Mouse (Mus musculus) kidney, postnatal 4 days (tissue): ENCODE data around the gene Cdk5.

Experiments used
- DNase-seq, 2 experiments: peaks; one replicate each; pipeline ENCODE4 v3.0.0; 2021; ENCODE audit warnings: mixed read lengths in 2 of 2

Cdk5 gene

DNA sequence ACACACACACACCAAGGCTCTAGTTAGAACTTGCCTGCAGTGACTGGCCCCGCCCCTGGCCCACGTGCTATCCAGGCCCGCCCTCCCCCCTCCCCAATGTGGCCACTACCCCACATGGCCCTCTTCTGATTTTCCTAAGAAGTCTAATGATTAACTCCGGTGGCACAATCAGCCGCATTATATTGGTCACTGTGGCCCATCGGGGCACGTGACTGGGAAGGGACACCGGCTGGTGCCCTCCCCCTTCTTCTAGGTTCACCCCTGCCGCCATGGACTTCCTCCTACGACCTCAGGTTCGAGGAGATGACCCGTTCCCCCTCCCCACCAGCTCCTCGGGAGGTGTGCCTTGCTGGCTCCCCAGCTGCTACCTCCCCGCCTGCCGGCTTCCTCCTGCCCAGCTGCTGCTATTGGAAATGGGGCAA lies 4.7 kb upstream of the Cdk5 start:
- peak; percentile 75 to 84 for DNase-seq

DNA sequence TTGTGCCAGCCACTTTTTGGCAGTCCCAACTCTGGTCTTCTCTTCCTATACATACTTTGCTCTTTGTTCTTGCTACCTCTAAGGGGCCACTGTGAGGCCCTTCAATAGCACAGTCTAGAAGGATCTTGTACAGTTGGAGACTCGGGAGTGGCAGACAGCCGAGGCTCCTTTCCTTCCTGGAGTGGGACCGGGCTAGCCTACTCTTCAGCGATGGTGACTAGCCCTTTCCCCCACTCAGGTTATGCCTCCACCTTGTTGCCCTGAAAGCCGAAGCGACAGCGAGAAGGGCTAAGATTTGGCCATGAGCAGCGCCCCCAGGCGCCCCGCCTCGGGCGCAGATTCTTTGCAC lies 3.9 kb upstream of the Cdk5 start:
- peak in 1 of 2 experiments; percentile 36 for DNase-seq

DNA sequence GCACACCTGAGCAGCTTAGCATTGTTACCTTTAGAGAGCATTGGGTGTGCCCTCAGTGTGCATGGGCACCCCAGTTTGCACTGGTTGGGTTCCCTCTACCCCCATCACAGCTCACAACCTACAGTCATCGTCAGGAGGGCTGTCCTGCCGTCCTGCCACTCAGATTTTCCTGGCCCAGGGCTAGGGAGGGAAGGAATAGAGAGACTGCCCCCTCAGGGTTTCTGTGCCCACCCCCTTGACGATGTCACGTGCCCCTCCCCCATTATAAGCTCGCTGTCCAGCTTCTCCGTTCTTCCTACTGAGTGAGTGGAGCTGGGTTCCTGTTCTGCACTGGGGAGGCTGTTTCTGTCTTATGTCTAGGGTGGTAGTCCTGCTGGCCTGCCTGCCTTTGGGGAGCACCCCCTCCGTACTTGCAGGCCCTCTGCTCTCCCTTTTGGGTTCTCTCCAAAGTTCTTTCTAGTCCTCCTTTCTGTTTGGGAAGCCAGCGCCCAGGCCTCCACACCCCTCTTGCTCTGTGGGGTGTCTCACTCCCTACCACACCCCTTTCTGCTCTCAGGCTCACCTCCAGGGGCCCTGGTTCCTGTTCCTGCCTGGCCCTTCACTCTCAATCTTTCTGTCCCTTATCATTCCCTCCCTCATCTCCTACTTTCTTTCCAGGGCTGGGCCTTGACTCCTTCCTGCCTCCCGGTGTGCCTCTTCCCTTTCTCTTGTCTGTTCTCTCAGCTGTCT lies 3.4 kb upstream of the Cdk5 start:
- peak; percentile 39 to 41 for DNase-seq

- DNase-seq = peak; percentile 46 to 62
Observed at GRCm38 (mm10) chr5:24426037-24426432, 2.7 kb upstream of the Cdk5 start.

DNA sequence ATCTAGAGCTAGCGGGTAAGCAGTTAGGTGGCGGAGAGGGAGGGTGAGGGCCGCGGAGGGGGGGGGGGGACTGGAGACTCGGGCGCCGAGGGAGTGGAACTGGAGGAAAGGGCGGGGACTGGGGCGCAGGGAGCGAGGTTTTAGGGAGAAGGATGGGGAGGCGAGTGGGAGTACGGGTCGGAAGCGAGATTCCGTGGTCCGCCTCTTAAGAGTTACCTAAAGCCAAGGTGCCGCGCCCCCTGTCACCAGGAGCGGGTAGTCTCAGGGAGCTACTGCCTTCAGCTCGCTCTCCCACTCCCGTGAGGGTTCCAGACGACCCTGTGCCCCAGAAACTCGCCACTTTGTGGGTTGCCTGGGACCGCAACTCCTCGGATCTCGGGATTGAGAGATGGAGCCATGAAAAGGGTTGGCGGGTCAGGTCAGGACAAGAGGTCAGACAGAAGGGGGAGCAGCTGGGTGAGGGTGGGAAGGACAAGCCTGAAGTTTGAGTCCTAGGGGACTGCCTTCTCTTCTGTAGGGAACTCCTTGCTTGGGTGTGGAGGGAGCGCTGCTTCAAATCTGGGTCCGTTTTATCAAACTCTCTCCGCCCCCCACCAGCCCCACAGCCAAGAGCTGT lies 2.2 kb upstream of the Cdk5 start:
- DNase-seq = peak; percentile 69 to 81

DNA sequence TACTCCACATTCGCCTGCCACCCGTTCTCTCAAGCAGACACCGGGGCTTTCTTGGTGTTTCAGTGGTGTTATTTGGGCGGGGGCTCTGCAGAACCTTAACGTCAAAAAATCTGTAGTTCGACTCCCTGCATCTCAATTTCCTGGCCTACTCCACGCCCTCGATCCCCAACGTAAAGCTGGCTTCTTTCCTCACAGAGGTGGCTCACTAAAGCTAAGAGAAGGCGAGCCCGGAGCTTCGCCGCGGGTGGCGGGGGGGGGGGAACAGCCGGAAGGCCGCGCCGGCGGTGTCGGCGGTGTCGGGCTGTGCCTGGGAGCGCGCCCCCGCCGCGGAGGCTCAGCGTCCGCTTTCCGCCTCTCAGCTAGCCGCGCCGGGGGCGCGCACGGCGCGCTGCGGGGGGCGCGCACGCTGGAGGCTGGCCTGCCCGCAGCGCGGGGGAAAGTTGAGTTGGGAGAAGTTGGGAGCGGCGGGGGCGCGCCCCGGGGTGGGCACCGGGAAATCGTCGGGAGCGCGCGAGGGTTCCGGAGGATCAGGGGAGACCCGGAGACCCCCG lies 1.6 kb upstream of the Cdk5 start:
- peak; percentile 91 to 95 for DNase-seq

- peak in 1 of 2 experiments; percentile 53 for DNase-seq
Observed at GRCm38 (mm10) chr5:24424004-24424781, 863 bp upstream of the Cdk5 start.

DNA sequence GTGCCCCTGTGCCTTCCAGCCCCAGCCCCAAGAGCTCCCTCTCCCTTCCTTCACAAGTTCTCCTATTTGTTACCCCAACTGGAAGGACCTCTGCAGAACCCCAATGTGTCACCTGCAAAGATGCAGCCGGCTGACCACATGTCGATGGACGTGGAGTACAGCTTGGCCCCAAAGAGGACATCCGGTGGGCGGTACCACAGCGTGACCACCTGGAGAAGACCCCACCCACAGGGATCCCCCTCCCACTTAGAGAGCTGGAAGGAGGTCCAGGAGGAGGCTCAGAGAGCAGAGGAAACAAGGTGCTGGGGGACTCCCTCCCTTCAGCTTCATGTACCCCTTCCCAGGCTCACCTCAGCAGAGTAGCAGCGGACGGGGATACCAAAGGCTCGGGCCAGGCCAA lies 2.9 kb downstream of the Cdk5 start:
- DNase-seq = no peak

- no peak for DNase-seq
Observed at GRCm38 (mm10) chr5:24417587-24417986, 5.7 kb downstream of the Cdk5 start.

- peak; percentile 73 to 83 for DNase-seq
Observed at GRCm38 (mm10) chr5:24416222-24416736, 7.1 kb downstream of the Cdk5 start.

- peak in 1 of 2 experiments; percentile 34 for DNase-seq
Observed at GRCm38 (mm10) chr5:24413938-24414337, 9.4 kb downstream of the Cdk5 start.

DNA sequence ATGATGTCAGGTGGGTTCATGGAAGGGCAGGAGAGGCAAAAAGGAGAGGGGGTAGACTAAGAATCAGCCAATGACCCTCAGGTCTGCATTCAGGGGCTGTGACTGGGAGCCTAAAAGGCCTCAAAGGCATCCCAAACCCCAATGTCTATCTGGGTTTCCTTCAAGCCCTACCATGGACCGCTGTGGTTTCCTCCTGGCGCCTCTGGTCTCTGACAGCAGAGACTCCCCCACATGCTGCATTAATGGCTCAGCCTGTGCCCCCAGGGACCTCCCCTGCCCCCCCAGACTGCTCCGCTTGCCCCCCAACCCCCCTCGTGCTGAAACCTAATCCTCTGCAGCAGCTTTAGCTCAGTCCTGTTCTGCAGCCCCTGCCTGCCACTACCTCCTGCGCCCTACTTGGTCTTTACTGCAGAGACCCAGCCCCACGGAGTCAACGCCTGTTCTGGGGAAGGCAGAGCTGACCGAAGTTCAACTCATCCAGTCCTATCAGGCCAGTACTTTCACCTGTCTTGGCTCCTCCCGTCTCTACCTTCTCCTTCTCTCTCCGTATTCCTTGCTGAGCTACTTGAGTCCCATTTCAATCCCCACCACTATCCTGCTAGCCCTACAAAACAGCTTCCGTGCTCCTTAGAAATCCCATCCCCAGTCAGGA lies 10.2 kb downstream of the Cdk5 start, which contains the start of gene Asic3:
Asic3 (plus strand) TSS at position 351 of the 652 bp plus-strand sequence.
- DNase-seq = peak; percentile 43 to 55

DNA sequence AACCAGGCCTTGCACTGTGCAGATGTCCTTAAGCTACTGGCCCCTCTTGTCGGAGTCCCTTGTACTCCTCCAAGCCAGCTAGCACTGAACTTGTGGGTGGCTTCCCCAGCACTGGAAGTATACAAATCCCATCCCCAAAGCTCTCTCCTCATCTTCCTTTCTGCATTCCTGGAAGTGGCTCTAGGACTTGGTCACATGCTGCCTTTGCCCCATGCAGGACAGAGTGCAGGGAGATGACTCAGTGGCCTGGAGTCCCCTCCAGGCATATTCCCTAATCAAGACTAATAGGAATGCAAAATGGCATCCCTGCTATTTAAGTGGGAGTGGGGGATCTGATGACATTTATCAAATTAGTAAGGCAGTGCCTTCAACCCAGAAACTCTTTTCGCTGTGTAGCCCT lies 11.3 kb downstream of the Cdk5 start:
- DNase-seq = no peak

DNA sequence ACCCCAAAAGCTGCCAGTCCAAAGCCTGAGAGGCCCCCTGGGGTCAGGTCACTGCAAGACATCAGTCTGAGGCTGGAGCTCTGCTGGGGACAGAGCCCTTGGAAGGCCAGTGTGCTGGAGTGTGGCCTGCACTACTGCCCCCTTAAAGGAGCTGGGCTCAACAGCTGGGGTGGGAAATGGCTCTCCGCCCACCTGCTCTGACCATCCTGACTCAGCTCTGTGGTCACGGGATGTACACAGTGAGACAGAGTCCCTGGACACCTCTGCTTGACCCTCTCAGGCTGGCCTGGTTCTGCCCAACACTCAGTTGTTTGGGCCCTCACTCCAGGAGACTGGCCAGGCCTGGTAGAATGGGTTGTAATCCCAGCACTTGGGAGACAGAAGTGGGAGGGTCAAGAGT lies 13.9 kb downstream of the Cdk5 start:
- no peak for DNase-seq

- no peak for DNase-seq
Observed at GRCm38 (mm10) chr5:24408651-24409050, 14.7 kb downstream of the Cdk5 start.

GRCm38 (mm10) chr5:24405389-24405876 lies 17.9 kb downstream of the Cdk5 start:
- no peak for DNase-seq

- DNase-seq = no peak
Observed at GRCm38 (mm10) chr5:24404594-24405360, 18.6 kb downstream of the Cdk5 start.

DNA sequence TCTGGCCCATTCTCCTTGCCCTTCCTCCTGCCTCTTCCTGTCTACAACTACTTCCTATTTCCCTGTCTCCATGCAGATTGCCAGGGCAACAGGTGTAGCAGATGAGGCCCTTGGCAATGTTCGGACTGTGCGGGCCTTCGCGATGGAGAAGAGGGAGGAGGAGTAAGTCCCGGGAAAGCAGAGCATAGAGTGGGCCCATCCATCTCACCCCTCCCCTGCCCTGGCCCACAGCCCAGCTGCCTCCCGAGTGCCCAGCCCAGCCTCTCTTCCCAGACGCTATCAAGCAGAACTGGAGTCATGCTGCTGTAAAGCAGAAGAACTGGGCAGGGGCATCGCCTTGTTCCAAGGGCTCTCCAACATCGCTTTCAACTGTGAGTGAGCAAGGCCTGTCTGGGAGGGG lies 21.4 kb downstream of the Cdk5 start:
- DNase-seq = no peak

- no peak for DNase-seq
Observed at GRCm38 (mm10) chr5:24400911-24401605, 22.3 kb downstream of the Cdk5 start.

DNA sequence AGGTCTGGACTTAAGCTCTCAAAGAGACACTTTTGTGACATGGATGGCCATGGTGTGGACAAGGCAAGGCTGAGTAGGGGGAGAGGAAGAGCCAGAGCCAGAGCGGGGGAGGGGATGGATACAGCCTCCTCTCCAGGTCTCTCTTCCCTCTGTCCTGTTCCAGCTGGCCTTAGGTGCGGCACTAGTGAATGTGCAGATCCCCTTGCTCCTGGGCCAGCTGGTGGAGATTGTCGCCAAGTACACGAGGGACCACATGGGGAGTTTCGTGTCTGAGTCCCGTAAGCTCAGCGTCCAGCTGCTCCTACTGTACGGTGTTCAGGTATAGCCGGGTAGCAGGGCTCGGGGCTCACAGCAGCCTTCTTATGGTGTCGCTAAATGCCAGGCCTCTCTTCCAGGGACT lies 23.0 kb downstream of the Cdk5 start:
- no peak for DNase-seq

- DNase-seq = no peak
Observed at GRCm38 (mm10) chr5:24399686-24400085, 23.6 kb downstream of the Cdk5 start.
